Mouse (Mus musculus) olfactory bulb, adult 2 months (tissue): ENCODE measurements around the gene Nectin2. TPM values are rescaled to one million over a fixed set of nuclear protein-coding genes. Genes with fewer than 3 reads are reported as not detected.

Experiments
- H3K27ac ChIP-seq: fragments of 200-500 bp; 2 replicates; pipeline ENCODE4 v1.5.1; 2012; ENCODE audit warnings: low read depth, low read length; ENCODE audit not compliant: insufficient read depth
- H3K4me1 ChIP-seq: fragments of 200-500 bp; 2 replicates; pipeline ENCODE4 v1.6.1; 2012; ENCODE audit warnings: low read length; ENCODE audit not compliant: control insufficient read depth, insufficient read depth
- H3K4me3 ChIP-seq: fragments of 200-500 bp; 2 replicates; pipeline ENCODE4 v1.5.1; 2012; ENCODE audit warnings: mild to moderate bottlenecking, low read depth, low read length, moderate library complexity; ENCODE audit not compliant: insufficient read depth
- CTCF ChIP-seq: fragments of 200-500 bp; IDR thresholded peaks from 2 replicates; pipeline ENCODE4 v1.5.1; 2012; ENCODE audit warnings: low read depth, mild to moderate bottlenecking, low read length, moderate library complexity; ENCODE audit not compliant: insufficient read depth
- POLR2A ChIP-seq: fragments of 200-500 bp; IDR thresholded peaks from 2 replicates; pipeline ENCODE4 v1.6.1; 2012; ENCODE audit warnings: mild to moderate bottlenecking, low read depth, low read length, moderate library complexity; ENCODE audit not compliant: insufficient read depth
- WGBS: fragments of 180-500 bp; shearing (Covaris S2); methylation state at CpG from one replicate; pipeline ENCODE4 v1.1.7; 2018; 5-methylcytosine and 5-hydroxymethylcytosine counted together
- polyA plus RNA-seq: library from polyadenylated mRNA; stranded (reverse); fragments of >200 nt; gene quantifications from 2 replicates; pipeline ENCODE4 v1.2.4, GENCODE M21; 2012; ENCODE audit warnings: low replicate concordance; ENCODE audit not compliant: missing spikeins, insufficient read depth, insufficient read length

The Nectin2 gene
- polyA plus RNA-seq, 1 experiment: not detected

DNA sequence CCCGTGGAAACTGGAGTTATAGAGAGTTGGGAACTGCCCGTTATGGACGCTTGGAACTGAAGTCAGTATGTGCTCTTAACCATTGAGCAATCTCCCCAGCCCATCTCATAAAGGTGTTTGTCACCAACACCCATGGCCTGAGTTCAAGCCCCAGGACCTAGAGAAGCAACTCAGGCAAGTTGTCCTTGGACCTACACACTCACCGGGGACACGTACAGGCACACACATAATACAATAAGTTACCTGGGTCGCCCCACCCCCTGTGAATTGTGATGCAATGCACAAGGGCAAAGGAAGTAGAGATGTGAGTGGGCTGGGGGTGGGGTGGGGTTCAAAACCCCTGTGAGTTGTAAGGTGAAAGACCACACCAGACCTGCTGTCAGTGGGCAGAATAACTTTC lies 63.8 kb downstream of the Nectin2 start:
- 88% methylated on average over 6 of the region's 6 CpGs for WGBS
- Histone ChIP-seq H3K27ac (no peak overlapping the region), H3K4me1 (no peaks in the 10 kb centered on the region), H3K4me3 (no peak overlapping the region)
- TF ChIP-seq POLR2A (no peak), CTCF (no peak)

DNA sequence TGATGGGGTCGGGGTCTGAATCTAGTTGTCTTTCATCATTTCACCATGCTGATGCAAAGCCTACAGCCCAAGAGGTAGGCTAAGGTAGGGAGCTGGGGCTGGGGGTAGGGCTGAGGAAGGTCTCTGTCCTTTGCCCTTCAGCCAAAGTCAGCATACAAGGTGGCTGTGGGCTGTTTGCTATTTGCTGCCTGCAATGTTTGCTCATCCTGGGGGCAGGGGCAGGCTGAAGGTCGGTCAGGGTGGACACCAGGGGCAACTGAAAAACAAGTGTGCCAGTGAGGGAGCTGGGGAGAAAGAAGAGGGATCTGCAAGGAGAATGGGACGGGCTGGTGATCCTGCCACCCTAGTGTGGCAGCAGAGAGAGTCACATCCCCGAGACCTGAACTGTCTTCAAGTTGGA lies 64.9 kb downstream of the Nectin2 start:
- no peak for TF ChIP-seq CTCF
- TF ChIP-seq POLR2A: no peak
- H3K4me1 ChIP-seq: no peaks in the 10 kb centered on the region

DNA sequence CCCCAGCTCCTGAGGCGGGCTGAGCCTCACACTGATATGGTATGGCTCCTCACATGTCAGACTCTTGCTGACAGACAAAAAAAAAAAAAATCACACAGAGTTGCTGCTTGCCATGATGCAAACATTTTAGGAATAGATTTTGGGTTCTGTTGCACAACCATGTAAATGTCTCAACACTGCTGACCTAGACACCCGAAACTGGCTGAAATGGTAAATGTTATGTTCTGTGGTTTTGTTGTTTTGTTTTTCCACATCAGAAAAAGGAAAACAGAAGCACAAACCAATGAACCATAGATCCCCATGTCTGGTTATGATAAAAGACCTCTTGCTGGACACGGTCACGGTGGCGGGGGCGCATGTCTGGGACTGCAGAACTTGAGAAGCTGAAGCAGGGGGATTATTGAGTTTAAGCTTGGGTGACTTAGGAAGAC lies 66.5 kb downstream of the Nectin2 start:
- Histone ChIP-seq H3K4me3 (no peak overlapping the region), H3K27ac (no peak overlapping the region), H3K4me1 (no peaks in the 10 kb centered on the region)
- TF ChIP-seq POLR2A: no peak
- no peak for TF ChIP-seq CTCF
- WGBS: 94% methylated on average over 6 of the region's 6 CpGs

More for the DNA sequence above, 64.9 kb downstream of the Nectin2 start:
- H3K27ac ChIP-seq: no peak overlapping the region
- H3K4me3 ChIP-seq: no peak overlapping the region
- WGBS: 74% methylated on average over 4 of the region's 4 CpGs

DNA sequence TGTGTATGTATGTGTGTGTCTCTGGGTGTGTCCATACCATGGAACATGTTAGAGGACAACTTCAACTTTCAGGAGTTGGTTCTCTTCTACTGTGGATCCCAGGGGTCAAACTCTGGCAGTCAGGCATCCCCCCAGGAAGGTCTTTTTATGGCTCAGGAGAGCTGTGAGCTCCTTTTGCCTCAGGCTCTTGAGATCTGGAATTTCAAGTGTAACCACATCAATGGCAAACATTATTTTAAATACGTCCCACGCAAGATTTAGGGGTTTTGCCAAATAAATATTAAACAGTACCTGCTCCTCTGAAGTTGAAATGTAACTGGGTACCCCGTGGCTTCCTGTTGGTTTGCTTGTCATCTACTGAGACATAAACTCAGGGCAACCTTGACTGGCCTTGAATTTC lies 67.3 kb downstream of the Nectin2 start:
- TF ChIP-seq CTCF: no peak
- Histone ChIP-seq H3K27ac (no peak overlapping the region), H3K4me1 (no peaks in the 10 kb centered on the region), H3K4me3 (no peak overlapping the region)
- 80% methylated on average over 3 of the region's 3 CpGs for WGBS

DNA sequence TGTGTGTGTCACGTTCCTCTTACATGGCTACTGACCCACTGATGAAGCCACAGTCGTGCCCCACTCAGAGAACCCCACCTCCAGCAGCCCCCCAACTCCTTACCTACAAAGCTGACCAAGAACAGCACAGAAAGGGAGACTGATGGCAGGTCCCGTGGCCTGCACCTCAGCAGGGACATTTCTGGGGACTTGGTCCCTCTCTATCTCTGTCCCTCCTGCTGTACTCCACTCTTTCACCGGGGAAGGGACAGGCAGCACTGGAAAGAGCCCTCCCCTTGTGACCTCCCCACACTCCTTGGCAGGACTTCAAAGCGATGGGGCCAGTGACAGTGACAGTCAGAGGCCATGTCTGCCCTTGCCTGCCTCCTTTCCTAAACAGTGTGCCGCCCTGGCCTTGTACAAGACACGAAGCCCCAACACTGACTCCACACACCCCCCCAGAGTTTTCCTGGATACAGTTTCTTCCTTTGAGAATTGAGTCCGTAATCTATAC lies 69.0 kb downstream of the Nectin2 start, which contains the start of the genes Gm44805 and Apoc4:
Gene Gm44805 (minus strand): TSS at position 222 of the 493 bp plus-strand sequence.
Gene Apoc4 (minus strand): TSS at position 278 of the 493 bp plus-strand sequence.
- TF ChIP-seq CTCF (no peak), POLR2A (no peak)
- no peak within 1 kb of the TSS for H3K4me3 ChIP-seq
- 75% methylated on average over 8 of the region's 8 CpGs for WGBS
- H3K27ac ChIP-seq: no peak within 1 kb of the TSS
- no peaks in the 10 kb centered on the region for H3K4me1 ChIP-seq

DNA sequence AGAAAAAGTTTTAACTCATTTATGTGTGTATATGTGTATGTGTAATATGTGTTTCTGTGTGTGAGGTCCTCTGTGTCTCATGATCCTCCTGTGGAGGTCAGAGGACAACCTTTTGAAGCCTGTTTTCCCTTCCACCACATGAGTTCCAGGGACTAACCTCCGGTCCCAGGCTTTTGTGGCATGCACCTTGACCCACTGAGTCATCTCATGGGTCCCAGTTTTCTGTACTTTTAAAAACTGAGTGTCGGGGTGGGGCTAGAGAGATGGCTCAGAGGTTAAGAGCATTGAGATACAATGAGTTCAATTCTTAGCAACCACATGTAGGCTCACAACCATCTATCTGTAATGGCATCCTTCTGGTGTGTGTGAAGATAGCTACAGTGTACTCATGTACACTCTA lies 69.6 kb downstream of the Nectin2 start:
- no peak overlapping the region for H3K4me3 ChIP-seq
- TF ChIP-seq CTCF (no peak), POLR2A (no peak)
- no peak overlapping the region for H3K27ac ChIP-seq
- H3K4me1 ChIP-seq: no peaks in the 10 kb centered on the region
- 91% methylated on average over 2 of the region's 2 CpGs for WGBS

DNA sequence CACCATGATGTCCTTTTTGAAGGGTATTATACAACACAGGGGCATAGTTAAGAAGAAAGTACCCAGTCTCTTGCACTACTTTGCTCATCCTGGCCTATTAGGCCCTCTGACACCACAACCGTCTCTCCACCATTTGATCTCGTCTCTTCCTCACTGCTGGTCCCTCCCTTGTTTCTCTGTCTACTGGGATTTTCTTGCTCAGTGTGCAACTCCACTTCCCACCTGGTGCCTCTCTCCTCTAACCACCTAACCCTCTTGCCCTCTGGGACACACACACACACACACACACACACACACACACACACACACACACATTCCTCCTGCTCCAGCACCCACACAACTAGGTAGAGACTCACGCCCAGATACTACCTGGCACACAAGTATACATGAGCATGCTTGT lies 71.4 kb downstream of the Nectin2 start:
- no peaks in the 10 kb centered on the region for H3K4me1 ChIP-seq
- TF ChIP-seq POLR2A (no peak), CTCF (no peak)
- H3K4me3 ChIP-seq: no peak overlapping the region
- no peak overlapping the region for H3K27ac ChIP-seq
- 87% methylated on average over 3 of the region's 3 CpGs for WGBS

DNA sequence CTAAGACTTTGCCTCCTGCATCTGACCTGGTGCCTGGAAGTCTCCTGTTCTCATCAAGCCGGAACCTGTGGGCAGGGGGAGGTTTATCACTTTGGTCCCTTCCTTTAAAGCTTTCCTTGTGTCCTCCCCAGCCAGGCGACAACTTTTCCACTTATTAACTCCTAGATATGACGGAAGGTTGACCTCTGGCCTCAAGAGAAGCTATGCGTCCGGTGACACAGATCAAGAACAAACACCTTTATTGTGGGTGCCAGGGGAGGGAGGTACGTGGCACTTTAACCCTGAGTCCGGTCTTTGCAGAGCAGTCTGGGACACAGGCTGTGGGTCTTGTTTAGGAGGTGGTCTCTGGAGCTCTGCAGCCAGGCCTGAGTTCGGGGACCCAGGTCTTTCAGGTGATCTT lies 72.4 kb downstream of the Nectin2 start, which contains the start of gene Apoc2:
Gene Apoc2 (minus strand): TSS at position 70 of the 400 bp plus-strand sequence.
- no peak for TF ChIP-seq CTCF
- TF ChIP-seq POLR2A: no peak
- Histone ChIP-seq H3K4me3 (no peak within 1 kb of the TSS), H3K27ac (no peak within 1 kb of the TSS), H3K4me1 (peaks cover 4% of the 10 kb centered on the region; the same call in 1 of the 2 replicates)
- WGBS: 87% methylated on average over 8 of the region's 8 CpGs

DNA sequence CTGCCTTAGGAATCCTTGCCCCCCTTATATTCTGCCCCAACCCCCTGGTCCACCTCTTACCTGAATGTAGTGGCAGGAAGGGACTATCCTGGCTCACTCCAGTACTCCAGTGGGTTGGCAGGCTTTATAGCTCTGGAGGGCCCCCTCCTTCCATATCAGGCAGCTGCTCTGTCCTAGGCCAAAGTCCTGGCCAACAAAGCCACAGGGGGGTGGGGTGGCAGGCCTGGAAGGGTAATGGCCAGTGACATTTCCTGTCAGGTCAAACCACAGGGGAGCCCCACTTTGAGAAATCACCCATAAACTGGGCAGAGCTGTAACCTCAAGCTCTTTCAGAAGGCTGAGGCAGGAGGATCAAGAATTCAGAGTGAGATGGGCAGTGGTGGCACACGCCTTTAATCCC lies 73.6 kb downstream of the Nectin2 start:
- H3K27ac ChIP-seq: no peak overlapping the region
- H3K4me3 ChIP-seq: no peak overlapping the region
- TF ChIP-seq POLR2A: no peak
- 88% methylated on average over 1 of the region's 1 CpGs for WGBS
- H3K4me1 ChIP-seq: peaks cover 4% of the 10 kb centered on the region; the same call in 1 of the 2 replicates

DNA sequence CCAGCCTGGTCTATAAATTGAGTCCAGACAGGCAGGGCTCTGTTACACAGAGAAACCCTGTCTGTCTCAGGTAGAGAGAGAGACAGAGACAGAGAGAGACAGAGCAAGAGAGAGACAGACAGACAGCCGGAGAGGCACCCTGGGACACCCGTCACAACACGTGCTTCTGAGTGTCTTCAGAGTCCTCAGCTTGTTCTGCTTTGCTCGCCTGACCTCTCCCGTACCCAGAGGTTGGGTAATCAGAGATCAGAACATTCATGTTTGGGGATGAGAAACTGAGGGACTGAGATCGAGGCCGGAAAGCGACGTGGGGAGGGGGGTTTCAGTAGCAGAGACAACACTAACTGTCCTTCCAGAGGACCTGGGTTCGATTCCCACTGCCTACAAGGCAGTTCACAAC lies 74.5 kb downstream of the Nectin2 start:
- 85% methylated on average over 10 of the region's 10 CpGs for WGBS
- no peak for TF ChIP-seq POLR2A
- TF ChIP-seq CTCF: no peak
- Histone ChIP-seq H3K27ac (no peak overlapping the region), H3K4me1 (peaks cover 4% of the 10 kb centered on the region; the same call in 1 of the 2 replicates), H3K4me3 (no peak overlapping the region)
